Mouse (Mus musculus) limb, embryonic 15.5 days (tissue): Measurements from ENCODE around the gene Pigyl. TPM values are rescaled to one million over a fixed set of nuclear protein-coding genes. Genes with fewer than 3 reads are reported as not detected.

Experiments
- ATAC-seq: fragments of 200-750 bp; cut with Nextera tagmentation; 2 replicates; pipeline ENCODE4 v1.8.0; 2017; ENCODE audit warnings: low read depth, moderate TSS enrichment; ENCODE audit not compliant: insufficient number of reproducible peaks, low FRiP score, low TSS enrichment
- H3K27ac ChIP-seq: fragments of 300-500 bp; sonication (generic); 2 replicates; pipeline ENCODE4 v1.5.1; 2015; ENCODE audit warnings: moderate library complexity, mild to moderate bottlenecking, inconsistent platforms
- H3K27me3 ChIP-seq: fragments of 300-500 bp; sonication (generic); 2 replicates; pipeline ENCODE4 v1.6.1; 2015; ENCODE audit warnings: inconsistent platforms
- H3K36me3 ChIP-seq: fragments of 300-500 bp; sonication (generic); 2 replicates; pipeline ENCODE4 v1.6.1; 2015; ENCODE audit warnings: inconsistent platforms
- H3K4me1 ChIP-seq: fragments of 300-500 bp; sonication (generic); 2 replicates; pipeline ENCODE4 v1.6.1; 2015; ENCODE audit warnings: inconsistent platforms
- H3K4me2 ChIP-seq: fragments of 300-500 bp; sonication (generic); 2 replicates; pipeline ENCODE4 v1.6.1; 2015; ENCODE audit warnings: mild to moderate bottlenecking, inconsistent platforms
- H3K4me3 ChIP-seq: fragments of 300-500 bp; sonication (generic); 2 replicates; pipeline ENCODE4 v1.5.1; 2015; ENCODE audit warnings: mild to moderate bottlenecking, inconsistent platforms
- H3K9ac ChIP-seq: fragments of 300-500 bp; sonication (generic); 2 replicates; pipeline ENCODE4 v1.6.1; 2015; ENCODE audit warnings: inconsistent platforms
- H3K9me3 ChIP-seq: fragments of 300-500 bp; sonication (generic); 2 replicates; pipeline ENCODE4 v1.6.1; 2016; ENCODE audit warnings: inconsistent platforms
- WGBS: fragments of 180-500 bp; shearing (Covaris S2); methylation state at CpG from one replicate; pipeline ENCODE4 v1.1.7; 2015; 5-methylcytosine and 5-hydroxymethylcytosine counted together
- polyA plus RNA-seq: library from polyadenylated mRNA; unstranded; fragments of >200 nt; fragmentation: Nextera tagmentation; extraction: Ambion mirVana; gene quantifications from 2 replicates; pipeline ENCODE4 v1.2.1, GENCODE M21; 2015

Pigyl gene
- polyA plus RNA-seq, 1 experiment from 2014 or later = 78.2 TPM

DNA sequence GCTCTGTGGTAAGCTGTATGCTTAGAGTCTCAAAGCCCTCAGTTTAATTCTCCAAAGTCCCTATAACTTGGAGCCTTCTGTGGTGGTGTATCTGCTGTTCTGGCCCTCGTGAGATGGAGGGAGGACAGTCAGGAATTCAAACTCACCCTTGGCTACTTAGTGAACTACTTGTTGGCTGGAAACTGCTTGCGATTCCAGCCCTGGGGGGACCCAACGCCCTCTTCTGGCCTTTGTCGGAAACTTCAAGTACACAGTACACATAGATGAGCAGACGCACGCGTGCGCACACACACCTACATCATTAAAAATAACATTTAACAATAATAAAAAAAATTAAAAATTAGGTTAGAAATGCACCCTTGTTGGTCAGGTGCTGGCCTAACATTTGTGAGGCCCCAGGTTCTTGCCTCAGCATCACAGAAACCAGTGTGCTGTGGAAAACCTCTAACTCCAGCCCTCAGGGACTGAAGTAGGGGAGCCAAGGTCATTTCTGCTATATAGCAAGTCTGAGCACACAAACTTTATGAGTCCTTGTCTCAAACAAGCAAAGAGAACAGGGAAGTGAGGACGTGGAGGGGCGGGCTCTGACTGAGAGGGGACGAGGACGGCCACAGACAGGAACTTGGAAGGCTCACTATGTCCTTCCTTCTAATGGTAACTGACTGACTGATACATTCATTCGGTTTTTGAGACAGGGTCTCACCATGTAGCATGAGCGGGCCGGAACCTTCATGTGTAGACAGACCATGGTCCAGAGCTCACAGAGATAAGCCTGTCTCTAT is 31.2 kb upstream of the Pigyl start:
- Histone ChIP-seq H3K4me1 (no peaks in the 10 kb centered on the region), H3K36me3 (no peaks in the 10 kb centered on the region), H3K4me3 (no peak overlapping the region), H3K9me3 (no peaks in the 10 kb centered on the region), H3K27me3 (no peaks in the 10 kb centered on the region), H3K27ac (no peak overlapping the region), H3K9ac (no peak overlapping the region), H3K4me2 (no peak overlapping the region)
- WGBS = 89% methylated on average over 15 of the region's 15 CpGs
- ATAC-seq = no peak

- Histone ChIP-seq H3K4me2 (peak overlapping the region; percentile 79), H3K27ac (peak overlapping the region; percentile 62), H3K9me3 (no peaks in the 10 kb centered on the region), H3K4me3 (peak overlapping the region; percentile 43), H3K27me3 (peaks cover 7% of the 10 kb centered on the region), H3K4me1 (peaks cover 12% of the 10 kb centered on the region), H3K9ac (peak overlapping the region; percentile 43), H3K36me3 (no peaks in the 10 kb centered on the region)
- 0 out of 2 replicates have a peak, but pooled peaks have one; percentile 33 for ATAC-seq
- 2% methylated on average over 35 of the region's 35 CpGs for WGBS
These were observed 25.2 kb upstream of the Pigyl start for GRCm38 (mm10) chr9:22131226-22131981.

DNA sequence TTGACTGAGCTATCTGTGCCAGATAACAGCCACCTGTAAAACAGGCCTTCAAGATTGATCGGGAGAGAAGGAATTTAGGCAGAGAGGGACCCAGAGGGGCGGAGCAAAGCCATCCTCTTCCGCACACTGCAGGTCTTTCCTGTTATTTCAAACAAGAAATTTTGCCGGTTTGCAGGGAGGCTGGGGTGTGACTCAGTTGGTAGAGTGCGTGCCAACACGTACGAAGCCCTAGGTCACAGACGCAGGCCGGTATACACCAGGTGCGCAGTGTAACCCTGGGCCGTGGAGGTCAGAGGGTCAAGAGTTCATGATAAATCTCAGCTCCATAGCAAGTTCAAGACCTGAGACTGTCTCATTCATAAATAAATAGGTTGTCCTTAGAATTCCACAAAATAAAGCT is 24.4 kb upstream of the Pigyl start:
- Histone ChIP-seq H3K36me3 (no peaks in the 10 kb centered on the region), H3K4me1 (peaks cover 12% of the 10 kb centered on the region), H3K4me2 (peak overlapping the region; percentile 79), H3K9ac (no peak overlapping the region; the same call in 1 of the 2 replicates), H3K27ac (peak overlapping the region; percentile 62), H3K4me3 (peak overlapping the region; percentile 43), H3K27me3 (peaks cover 7% of the 10 kb centered on the region), H3K9me3 (no peaks in the 10 kb centered on the region)
- no peak for ATAC-seq
- WGBS = 42% methylated on average over 11 of the region's 11 CpGs

GRCm38 (mm10) chr9:22134246-22134890 is 22.3 kb upstream of the Pigyl start:
- Histone ChIP-seq H3K36me3 (no peaks in the 10 kb centered on the region), H3K27me3 (peaks cover 7% of the 10 kb centered on the region), H3K4me2 (no peak overlapping the region), H3K4me3 (no peak overlapping the region), H3K9ac (no peak overlapping the region), H3K4me1 (peaks cover 12% of the 10 kb centered on the region), H3K9me3 (no peaks in the 10 kb centered on the region), H3K27ac (no peak overlapping the region)
- WGBS = 75% methylated on average over 7 of the region's 7 CpGs
- no peak for ATAC-seq

DNA sequence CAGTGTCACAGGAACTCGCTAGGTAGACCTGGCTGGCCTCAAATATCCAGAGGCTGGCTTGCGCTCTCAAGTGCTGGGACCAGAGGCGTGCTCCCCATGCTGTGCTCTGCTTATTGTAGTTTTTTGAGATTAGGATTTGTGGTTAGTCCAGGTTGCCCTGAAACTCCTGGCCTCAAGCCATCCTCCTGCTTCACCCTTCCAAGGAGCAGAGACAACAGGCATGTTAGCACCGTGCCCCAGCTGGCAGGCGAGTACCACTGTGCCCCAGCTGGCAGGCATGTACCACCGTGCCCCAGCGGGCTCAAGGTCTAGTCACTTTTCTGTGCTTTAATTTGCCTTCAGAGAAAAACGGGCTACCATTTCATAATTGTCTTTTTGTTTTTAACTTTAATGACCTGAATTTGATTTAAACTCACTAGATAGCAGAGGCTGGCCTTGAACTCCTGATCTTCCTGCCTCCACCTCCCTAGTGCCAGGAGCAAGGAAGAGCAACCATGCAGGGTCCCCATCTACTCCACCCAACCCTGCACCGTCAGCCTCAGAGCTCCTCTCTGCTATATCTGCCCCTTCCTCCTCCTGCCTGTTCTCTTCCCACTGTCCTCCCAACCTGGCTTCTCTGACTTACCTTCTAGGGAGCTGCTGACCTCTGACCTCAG is 21.5 kb upstream of the Pigyl start:
- H3K36me3 ChIP-seq = no peaks in the 10 kb centered on the region
- peaks cover 7% of the 10 kb centered on the region for H3K27me3 ChIP-seq
- 79% methylated on average over 9 of the region's 9 CpGs for WGBS
- H3K9ac ChIP-seq = no peak overlapping the region
- no peak overlapping the region for H3K4me3 ChIP-seq
- ATAC-seq = no peak
- no peaks in the 10 kb centered on the region for H3K9me3 ChIP-seq
- H3K4me1 ChIP-seq = peaks cover 12% of the 10 kb centered on the region
- H3K4me2 ChIP-seq = no peak overlapping the region
- no peak overlapping the region for H3K27ac ChIP-seq

DNA sequence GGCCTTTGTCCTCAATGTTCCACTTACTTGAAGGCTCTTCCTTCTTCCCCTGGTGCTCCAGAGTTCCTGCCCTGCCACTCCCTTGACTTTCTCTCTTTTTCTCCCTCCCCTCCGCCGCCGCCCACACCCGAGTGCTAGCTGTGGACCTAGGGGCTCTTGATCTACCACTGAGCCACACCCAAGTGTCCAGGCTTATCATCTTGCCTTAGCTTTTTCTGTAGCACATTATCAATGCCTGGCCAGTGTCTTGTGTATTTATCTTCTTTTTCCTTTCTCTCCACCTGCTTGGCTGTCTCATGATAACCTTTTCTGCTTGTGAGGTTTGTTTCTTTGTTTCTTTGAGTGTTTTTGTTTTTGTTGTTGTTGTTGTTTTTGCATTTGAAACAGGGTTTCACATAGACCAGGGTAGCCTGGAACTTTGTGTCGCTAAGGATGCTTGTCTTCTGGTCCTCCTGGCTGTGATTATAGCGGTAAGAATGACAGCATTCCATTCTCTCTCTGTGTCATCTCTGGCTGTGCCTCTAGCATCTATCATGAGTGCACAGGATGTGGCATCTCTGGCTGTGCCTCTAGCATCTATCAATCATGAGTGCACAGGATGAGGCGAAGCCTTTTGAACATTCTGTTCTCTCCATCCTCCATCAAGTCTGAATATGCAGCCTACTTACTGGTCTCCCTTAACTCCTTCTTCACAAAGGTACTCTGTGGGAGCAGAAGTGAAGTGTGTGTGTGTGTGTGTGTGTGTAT is 20.8 kb upstream of the Pigyl start, which contains the start of gene Acp5:
Acp5 (minus strand) TSS at position 68 of the 747 bp plus-strand sequence.
- H3K27me3 ChIP-seq = peaks cover 7% of the 10 kb centered on the region
- no peak within 1 kb of the TSS for H3K4me2 ChIP-seq
- H3K9ac ChIP-seq = no peak within 1 kb of the TSS
- H3K36me3 ChIP-seq = no peaks in the 10 kb centered on the region
- H3K4me1 ChIP-seq = peaks cover 12% of the 10 kb centered on the region
- no peaks in the 10 kb centered on the region for H3K9me3 ChIP-seq
- no peak within 1 kb of the TSS for H3K27ac ChIP-seq
- 76% methylated on average over 7 of the region's 7 CpGs for WGBS
- ATAC-seq = no peak
- H3K4me3 ChIP-seq = no peak within 1 kb of the TSS

DNA sequence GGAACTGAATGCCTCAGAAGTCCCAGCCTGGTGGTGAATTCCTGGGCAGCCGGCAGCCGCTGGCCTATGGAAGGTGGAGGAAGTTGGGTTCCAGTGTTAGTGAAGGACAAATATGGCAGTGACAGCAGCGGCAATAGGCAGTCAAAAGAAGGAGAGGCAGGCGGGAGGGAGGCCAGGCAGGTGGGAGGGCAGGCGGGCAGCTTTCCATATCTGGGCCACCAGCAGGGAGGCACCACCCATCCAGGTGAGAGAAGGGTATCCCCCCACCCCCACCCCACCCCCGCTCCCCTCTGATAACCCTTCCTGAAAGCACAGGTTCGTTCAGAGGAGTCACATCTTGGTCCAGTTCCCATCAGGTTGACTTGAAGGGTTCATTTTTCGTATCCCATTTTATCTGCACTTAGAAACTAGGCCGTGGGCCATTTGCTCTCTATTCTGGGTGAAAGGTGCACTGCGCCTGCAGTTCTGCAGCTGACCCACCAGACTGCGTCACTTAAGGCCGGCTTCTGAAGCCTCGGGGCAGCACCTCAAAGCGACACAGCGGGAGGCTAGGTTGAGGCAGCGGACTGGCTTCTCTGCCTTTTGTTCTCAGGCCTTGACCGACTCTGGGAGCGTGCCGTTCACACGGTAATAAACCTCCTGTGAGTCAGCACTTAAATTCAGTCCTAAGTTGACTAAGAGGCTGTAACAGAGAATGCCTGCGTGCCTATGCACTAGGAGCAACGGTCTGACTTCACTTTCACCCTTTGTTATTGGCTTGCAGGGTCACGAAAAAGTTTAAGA is 19.7 kb upstream of the Pigyl start:
- Histone ChIP-seq H3K4me2 (no peak overlapping the region), H3K36me3 (no peaks in the 10 kb centered on the region)

GRCm38 (mm10) chr9:22138480-22138879 is 18.2 kb upstream of the Pigyl start:
- ATAC-seq = no peak
- 30% methylated on average over 2 of the region's 2 CpGs for WGBS
- no peaks in the 10 kb centered on the region for H3K4me1 ChIP-seq
- H3K4me3 ChIP-seq = no peak overlapping the region
- H3K9me3 ChIP-seq = no peaks in the 10 kb centered on the region
- no peaks in the 10 kb centered on the region for H3K36me3 ChIP-seq
- no peak overlapping the region for H3K4me2 ChIP-seq
- H3K27ac ChIP-seq = no peak overlapping the region
- no peaks in the 10 kb centered on the region for H3K27me3 ChIP-seq
- no peak overlapping the region for H3K9ac ChIP-seq

More for the DNA sequence above, 19.7 kb upstream of the Pigyl start:
- Histone ChIP-seq H3K4me3 (no peak overlapping the region), H3K27ac (no peak overlapping the region), H3K4me1 (peaks cover 2% of the 10 kb centered on the region), H3K9ac (no peak overlapping the region), H3K27me3 (0 out of 2 replicates have a peak, but pooled peaks cover under 1% of the 10 kb centered on the region), H3K9me3 (no peaks in the 10 kb centered on the region)
- no peak for ATAC-seq
- 16% methylated on average over 23 of the region's 23 CpGs for WGBS

- Histone ChIP-seq H3K4me1 (no peaks in the 10 kb centered on the region), H3K27ac (no peak overlapping the region), H3K9me3 (no peaks in the 10 kb centered on the region), H3K27me3 (no peaks in the 10 kb centered on the region), H3K4me3 (no peak overlapping the region), H3K9ac (no peak overlapping the region), H3K4me2 (no peak overlapping the region), H3K36me3 (no peaks in the 10 kb centered on the region)
- ATAC-seq = no peak
- WGBS = 83% methylated on average over 5 of the region's 5 CpGs
These were observed 16.9 kb upstream of the Pigyl start for GRCm38 (mm10) chr9:22139746-22140145.

DNA sequence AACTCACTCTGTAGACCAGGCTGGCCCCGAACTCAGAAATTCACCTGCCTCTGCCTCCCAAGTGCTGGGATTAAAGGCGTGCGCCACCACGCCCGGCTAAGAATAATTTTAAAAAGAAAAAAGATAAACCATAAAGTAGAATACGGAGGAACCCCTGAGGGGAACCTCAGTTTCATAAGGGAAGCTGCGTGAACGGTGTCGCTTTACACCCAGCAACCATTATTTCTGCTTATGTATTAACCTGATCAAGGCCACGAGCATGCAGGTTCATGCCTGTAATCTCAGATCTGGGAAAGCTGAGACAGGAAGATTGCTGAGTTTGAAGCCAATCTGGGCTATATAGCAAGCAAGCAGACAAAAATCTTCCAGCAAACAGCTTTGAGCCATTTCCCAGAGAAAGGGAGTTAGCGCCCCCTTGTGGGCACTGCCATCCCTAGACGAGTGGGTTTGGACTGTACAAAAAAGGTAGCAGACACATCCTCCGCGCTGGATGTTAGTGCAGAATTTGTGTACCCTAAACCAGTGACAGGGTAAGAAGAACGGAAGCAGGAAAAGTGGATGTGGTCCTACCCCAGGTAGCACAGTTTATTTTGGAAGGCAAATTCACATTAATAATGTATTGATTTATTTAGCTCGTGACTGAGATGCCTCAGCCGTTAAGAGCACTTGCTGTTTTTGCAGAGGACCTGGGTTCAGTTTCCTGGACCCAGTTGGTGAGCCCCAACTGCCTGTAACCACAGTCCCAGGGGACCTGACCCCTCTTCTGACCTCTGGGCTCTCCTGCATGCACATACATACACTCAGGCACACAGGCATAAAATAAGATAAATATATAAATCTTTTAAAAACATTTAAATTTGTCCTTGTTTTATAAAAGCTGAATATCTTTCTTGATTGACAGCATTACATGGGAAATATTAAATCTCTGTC is 13.3 kb upstream of the Pigyl start:
- Histone ChIP-seq H3K9me3 (no peaks in the 10 kb centered on the region), H3K27me3 (no peaks in the 10 kb centered on the region), H3K4me1 (no peaks in the 10 kb centered on the region), H3K4me3 (no peak overlapping the region), H3K9ac (no peak overlapping the region), H3K4me2 (no peak overlapping the region), H3K27ac (no peak overlapping the region), H3K36me3 (no peaks in the 10 kb centered on the region)
- 50% methylated on average over 17 of the region's 17 CpGs for WGBS
- ATAC-seq = no peak; the same call in 1 of the 2 replicates
